Mouse (Mus musculus) left cerebral cortex, postnatal 4 days (tissue): ENCODE measurements at regions not wholly inside any gene's neighbourhood (a gene's known extent, or its start where the extent isn't known, plus 50 kb on each side); places are given as distances from the start of the nearest gene placed in this dataset.

Experiments used
- DNase-seq: peaks from one replicate; pipeline ENCODE4 v3.0.0-alpha.2; 2022
- intact Hi-C: fragments of 180-260 bp; cut with DNase I; formaldehyde crosslinking; loops from one replicate; pipeline ENCODE4 v1.15.1; 2025

- intact Hi-C loops = no loop called here
- no peak for DNase-seq
These were observed 107.2 kb upstream of the Eepd1 start for GRCm38 (mm10) chr9:25374161-25374560.

- DNase-seq = no peak
- intact Hi-C loops = no loop called here
These were observed 105.1 kb upstream of the Eepd1 start for GRCm38 (mm10) chr9:25376209-25376608.

GRCm38 (mm10) chr9:25377771-25378747, 103.3 kb upstream of the Eepd1 start:
- intact Hi-C loops = no loop called here
- DNase-seq = peak; percentile 45

- DNase-seq = no peak
- intact Hi-C loops = no loop called here
These were observed 96.0 kb upstream of the Eepd1 start for GRCm38 (mm10) chr9:25385333-25385732.

GRCm38 (mm10) chr9:25387876-25388650, 93.3 kb upstream of the Eepd1 start:
- intact Hi-C loops = no loop called here
- DNase-seq = no peak

GRCm38 (mm10) chr9:25389351-25389750, 92.0 kb upstream of the Eepd1 start:
- DNase-seq = no peak
- intact Hi-C loops = no loop called here

GRCm38 (mm10) chr9:25400647-25401335, 80.6 kb upstream of the Eepd1 start:
- peak; percentile 17 for DNase-seq
- intact Hi-C loops = no loop called here

GRCm38 (mm10) chr9:25405848-25406247, 75.5 kb upstream of the Eepd1 start:
- intact Hi-C loops = no loop called here
- no peak for DNase-seq

- no peak for DNase-seq
- intact Hi-C loops = no loop called here
These were observed 72.8 kb upstream of the Eepd1 start for GRCm38 (mm10) chr9:25408518-25408917.

GRCm38 (mm10) chr9:25409729-25410128, 71.6 kb upstream of the Eepd1 start:
- DNase-seq = no peak
- intact Hi-C loops = no loop called here

- intact Hi-C loops = no loop called here
- no peak for DNase-seq
These were observed 67.5 kb upstream of the Eepd1 start for GRCm38 (mm10) chr9:25413873-25414272.

GRCm38 (mm10) chr9:25414315-25414714, 67.0 kb upstream of the Eepd1 start:
- intact Hi-C loops = no loop called here
- DNase-seq = no peak

- DNase-seq = no peak
- intact Hi-C loops = no loop called here
These were observed 54.4 kb upstream of the Eepd1 start for GRCm38 (mm10) chr9:25426941-25427340.

- intact Hi-C loops = no loop called here
- DNase-seq = no peak
These were observed 51.7 kb upstream of the Eepd1 start for GRCm38 (mm10) chr9:25429450-25430213.
